Mouse (Mus musculus) macrophage (primary cell): ENCODE data around the gene Zim1. TPM values are rescaled to one million over a fixed set of nuclear protein-coding genes. Genes with fewer than 3 reads are reported as not detected.
A peak's percentile ranks its signal among the peaks of the same experiment; 100 is the strongest.

Experiments
- H3K27ac ChIP-seq: fragments of 350-480 bp; formaldehyde crosslinking; 2 replicates; pipeline ENCODE4 v1.9.0; 2021
- H3K36me3 ChIP-seq: fragments of 350-480 bp; formaldehyde crosslinking; 2 replicates; pipeline ENCODE4 v1.9.0; 2021; ENCODE audit errors: inconsistent target
- H3K4me3 ChIP-seq: fragments of 350-480 bp; formaldehyde crosslinking; 2 replicates; pipeline ENCODE4 v1.9.0; 2021; ENCODE audit errors: inconsistent target
- H3K79me2 ChIP-seq: fragments of 350-480 bp; formaldehyde crosslinking; 2 replicates; pipeline ENCODE4 v1.9.0; 2021; ENCODE audit errors: inconsistent target
- WGBS: methylation state at CpG from one replicate; pipeline ENCODE4 v1.1.7; 2026; ENCODE audit warnings: inconsistent platforms; ENCODE audit not compliant: missing documents; 5-methylcytosine and 5-hydroxymethylcytosine counted together
- polyA plus RNA-seq: library from polyadenylated mRNA; stranded (reverse); fragments of 250-400 nt; gene quantifications from 3 replicates; pipeline ENCODE4 v1.2.4, GENCODE M21; 2018; ENCODE audit warnings: inconsistent platforms
- total RNA-seq, 78 experiments: library from RNA; depleted of rRNA; stranded (reverse); fragments of 250-400 nt; gene quantifications; 1 replicate in 9 of 78; 2 replicates in 24 of 78; 3 replicates in 43 of 78; 4 replicates in 2 of 78; pipeline ENCODE4 v1.2.4; 2018; ENCODE audit warnings: inconsistent platforms in 56 of 78

Zim1 gene
- 1 to 10 TPM in 1 of 26 experiments, not detected in 25; 1.5 TPM for total RNA-seq (2018; cell fraction: chromatin; rRNA removed)
- total RNA-seq (2018; cell fraction: cytosol; rRNA removed), result not detected
- not detected for total RNA-seq (2018; cell fraction: nucleus; rRNA removed)
- not detected in 3 replicates for polyA plus RNA-seq

DNA sequence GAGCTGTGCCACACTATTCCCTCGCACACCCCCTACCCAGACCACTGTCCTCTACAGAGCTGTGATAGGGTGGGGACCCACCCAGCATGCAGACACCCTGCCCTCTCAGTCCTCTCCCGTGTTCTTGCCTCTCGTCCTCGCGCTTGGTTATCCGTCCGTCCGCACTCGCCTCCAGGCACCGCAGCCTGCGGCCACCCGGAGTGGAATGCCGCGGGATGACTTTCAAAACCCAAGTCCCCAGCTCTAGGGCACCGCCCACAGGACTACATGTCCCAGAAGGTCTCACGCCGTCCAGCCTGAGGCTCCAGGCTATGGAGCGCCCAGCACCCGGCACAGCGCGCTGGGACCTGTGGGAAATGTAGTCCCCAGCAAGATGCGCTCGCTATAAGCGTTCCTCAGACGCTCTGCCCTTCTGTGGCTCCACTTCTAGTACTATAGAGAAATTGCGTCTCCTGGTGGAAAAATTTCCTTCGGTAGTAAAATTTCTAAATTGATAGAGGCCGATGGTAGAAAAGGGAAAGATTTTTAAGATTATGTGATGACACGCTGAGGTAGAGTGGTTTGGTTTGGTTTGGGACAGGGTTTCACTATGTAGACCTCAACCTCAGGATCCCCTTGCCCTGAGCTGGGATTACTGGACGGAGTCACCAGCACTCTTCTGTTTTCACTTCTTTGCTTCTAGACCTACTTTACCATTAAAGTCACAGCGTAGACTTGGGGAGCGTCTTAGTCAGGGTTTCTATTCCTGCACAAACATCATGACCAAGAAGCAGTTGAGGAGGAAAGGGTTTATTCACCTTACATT, at the start of gene Zim1:
Zim1 (minus strand) TSS at position 210 of the 805 bp plus-strand sequence.
- WGBS, result 13% methylated on average over 32 of the region's 32 CpGs
- Histone ChIP-seq H3K27ac (no peak within 1 kb of the TSS), H3K79me2 (no peaks in the 10 kb centered on the region), H3K36me3 (no peaks in the 10 kb centered on the region), H3K4me3 (no peak within 1 kb of the TSS)

DNA sequence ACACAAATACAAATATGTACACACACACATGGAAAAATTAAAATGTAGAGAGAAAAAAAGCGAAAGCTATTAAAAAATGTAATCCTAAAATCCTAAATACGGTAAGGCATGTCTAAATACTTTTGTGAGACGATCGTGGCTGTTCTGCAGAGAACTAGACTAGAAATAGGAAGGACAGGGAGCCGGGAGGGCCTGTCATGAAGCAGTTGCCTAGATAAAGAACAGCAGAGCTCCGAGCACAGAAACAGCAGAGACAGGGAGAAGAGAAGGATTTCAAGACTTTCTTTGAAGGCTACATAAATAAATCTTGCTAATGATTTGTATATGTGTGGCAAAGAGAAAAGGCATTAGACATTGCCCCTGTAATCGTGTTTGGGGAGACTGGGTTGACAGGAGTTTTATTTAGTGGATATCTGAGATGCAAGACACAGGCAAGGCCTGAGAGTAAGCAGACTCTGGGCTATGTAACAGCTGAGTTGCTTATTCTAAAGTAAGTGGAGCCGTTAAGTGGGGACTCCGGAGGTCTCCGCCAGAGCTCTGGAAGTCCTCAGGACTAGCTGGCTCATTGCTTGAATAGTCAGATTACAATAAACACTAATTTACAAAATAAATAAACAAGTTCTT, 48.1 kb upstream of the Zim1 start:
- Histone ChIP-seq H3K79me2 (no peaks in the 10 kb centered on the region), H3K27ac (no peak overlapping the region), H3K36me3 (no peaks in the 10 kb centered on the region), H3K4me3 (no peak overlapping the region)
- WGBS, result 69% methylated on average over 10 of the region's 10 CpGs

- Histone ChIP-seq H3K4me3 (no peak overlapping the region), H3K79me2 (no peaks in the 10 kb centered on the region), H3K36me3 (no peaks in the 10 kb centered on the region), H3K27ac (no peak overlapping the region)
- WGBS, result 82% methylated on average over 1 of the region's 1 CpGs
Observed at GRCm38 (mm10) chr7:6736060-6736459, 39.8 kb upstream of the Zim1 start.

DNA sequence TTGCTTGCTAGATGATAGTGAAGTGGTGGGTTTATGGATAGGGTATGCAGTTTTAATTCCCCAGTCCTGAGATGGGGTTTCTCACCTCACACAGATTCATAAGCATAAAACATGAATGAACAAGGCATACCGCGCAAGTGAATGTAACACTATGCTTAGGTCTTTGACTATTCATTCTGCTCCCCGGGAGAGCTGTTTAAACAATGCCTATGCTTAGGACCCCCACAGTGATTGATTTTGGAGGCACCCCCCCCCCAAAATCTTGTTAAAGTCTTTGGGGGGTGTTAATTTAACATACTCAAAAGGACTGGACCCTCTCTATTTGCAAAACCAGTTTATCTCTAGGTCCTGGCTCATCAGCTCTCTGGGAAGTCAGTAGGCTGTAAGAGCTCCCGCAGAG, 35.7 kb upstream of the Zim1 start:
- Histone ChIP-seq H3K27ac (no peak overlapping the region), H3K79me2 (no peaks in the 10 kb centered on the region), H3K4me3 (no peak overlapping the region), H3K36me3 (no peaks in the 10 kb centered on the region)
- WGBS, result 46% methylated on average over 4 of the region's 4 CpGs

DNA sequence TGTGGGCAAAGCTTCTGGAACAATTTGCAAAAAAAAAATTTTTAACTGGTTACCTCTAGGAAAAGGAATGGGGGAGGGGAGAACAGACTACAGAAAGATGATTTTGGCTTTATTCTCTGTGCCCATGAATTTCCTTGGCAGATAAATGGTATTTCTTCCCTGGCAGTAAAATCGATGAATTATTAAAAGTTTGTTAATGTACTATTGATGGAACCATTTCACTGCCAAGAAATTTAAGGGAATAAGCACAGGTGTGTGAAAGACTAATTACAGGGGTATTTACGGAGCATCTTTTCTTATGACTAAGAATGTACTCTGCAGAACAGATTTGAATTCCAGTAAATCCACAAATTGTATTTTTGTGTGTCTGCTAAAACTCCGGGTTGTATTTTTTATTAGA, 35.1 kb upstream of the Zim1 start:
- 53% methylated on average over 3 of the region's 3 CpGs for WGBS

GRCm38 (mm10) chr7:6730801-6731200, 34.6 kb upstream of the Zim1 start:
- 50% methylated on average over 15 of the region's 15 CpGs for WGBS
- no peak overlapping the region for H3K27ac ChIP-seq
- H3K4me3 ChIP-seq, result no peak overlapping the region

More for the DNA sequence above, 35.1 kb upstream of the Zim1 start:
- H3K79me2 ChIP-seq, result no peaks in the 10 kb centered on the region
- H3K4me3 ChIP-seq, result no peak overlapping the region
- no peaks in the 10 kb centered on the region for H3K36me3 ChIP-seq
- no peak overlapping the region for H3K27ac ChIP-seq

GRCm38 (mm10) chr7:6730241-6730640, 34.0 kb upstream of the Zim1 start, which contains the start of the genes Peg3 and Usp29:
Peg3 (minus strand) TSS chr7:6730431.
Usp29 (plus strand) TSS chr7:6730578.
- no peaks in the 10 kb centered on the region for H3K36me3 ChIP-seq
- H3K27ac ChIP-seq, result no peak within 1 kb of the TSS
- peak within 1 kb of the TSS; percentile 6; the same call in 1 of the 2 replicates for H3K4me3 ChIP-seq
- 51% methylated on average over 24 of the region's 24 CpGs for WGBS
- H3K79me2 ChIP-seq, result no peaks in the 10 kb centered on the region

More at GRCm38 (mm10) chr7:6730801-6731200, 34.6 kb upstream of the Zim1 start:
- no peaks in the 10 kb centered on the region for H3K36me3 ChIP-seq
- no peaks in the 10 kb centered on the region for H3K79me2 ChIP-seq

- peak overlapping the region; percentile 6; the same call in 1 of the 2 replicates for H3K4me3 ChIP-seq
- no peaks in the 10 kb centered on the region for H3K79me2 ChIP-seq
- 51% methylated on average over 37 of the region's 37 CpGs for WGBS
- no peaks in the 10 kb centered on the region for H3K36me3 ChIP-seq
- no peak overlapping the region for H3K27ac ChIP-seq
Observed at GRCm38 (mm10) chr7:6729061-6729817, 33.0 kb upstream of the Zim1 start.

GRCm38 (mm10) chr7:6728263-6728931, 32.1 kb upstream of the Zim1 start:
- Histone ChIP-seq H3K4me3 (no peak overlapping the region), H3K36me3 (no peaks in the 10 kb centered on the region), H3K27ac (no peak overlapping the region), H3K79me2 (no peaks in the 10 kb centered on the region)
- WGBS, result 55% methylated on average over 19 of the region's 19 CpGs

GRCm38 (mm10) chr7:6727351-6728121, 31.3 kb upstream of the Zim1 start:
- H3K27ac ChIP-seq, result no peak overlapping the region
- H3K79me2 ChIP-seq, result no peaks in the 10 kb centered on the region
- WGBS, result 63% methylated on average over 19 of the region's 19 CpGs
- H3K36me3 ChIP-seq, result no peaks in the 10 kb centered on the region
- H3K4me3 ChIP-seq, result no peak overlapping the region

DNA sequence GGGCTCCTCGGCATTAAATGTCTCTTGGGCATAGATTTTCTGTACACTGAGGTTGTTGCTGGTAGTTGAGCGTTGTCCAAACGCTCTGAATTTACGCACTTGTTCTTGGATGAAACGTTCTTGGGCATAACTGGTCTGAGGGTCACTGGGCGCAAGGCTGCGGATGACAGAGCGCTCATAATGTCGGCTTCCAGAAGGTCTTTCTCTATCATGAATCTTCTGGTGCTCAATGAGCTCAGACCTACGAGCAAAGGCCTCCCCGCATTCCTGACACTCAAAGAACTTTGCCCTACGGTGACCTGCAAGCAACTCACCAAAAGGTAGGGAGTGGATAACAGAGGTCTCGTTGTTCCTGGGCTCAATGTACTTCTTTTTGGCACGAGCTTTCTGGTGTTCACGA, 13.1 kb upstream of the Zim1 start:
- no peaks in the 10 kb centered on the region for H3K79me2 ChIP-seq
- 90% methylated on average over 15 of the region's 15 CpGs for WGBS
- H3K27ac ChIP-seq, result no peak overlapping the region
- H3K4me3 ChIP-seq, result no peak overlapping the region
- H3K36me3 ChIP-seq, result no peaks in the 10 kb centered on the region

DNA sequence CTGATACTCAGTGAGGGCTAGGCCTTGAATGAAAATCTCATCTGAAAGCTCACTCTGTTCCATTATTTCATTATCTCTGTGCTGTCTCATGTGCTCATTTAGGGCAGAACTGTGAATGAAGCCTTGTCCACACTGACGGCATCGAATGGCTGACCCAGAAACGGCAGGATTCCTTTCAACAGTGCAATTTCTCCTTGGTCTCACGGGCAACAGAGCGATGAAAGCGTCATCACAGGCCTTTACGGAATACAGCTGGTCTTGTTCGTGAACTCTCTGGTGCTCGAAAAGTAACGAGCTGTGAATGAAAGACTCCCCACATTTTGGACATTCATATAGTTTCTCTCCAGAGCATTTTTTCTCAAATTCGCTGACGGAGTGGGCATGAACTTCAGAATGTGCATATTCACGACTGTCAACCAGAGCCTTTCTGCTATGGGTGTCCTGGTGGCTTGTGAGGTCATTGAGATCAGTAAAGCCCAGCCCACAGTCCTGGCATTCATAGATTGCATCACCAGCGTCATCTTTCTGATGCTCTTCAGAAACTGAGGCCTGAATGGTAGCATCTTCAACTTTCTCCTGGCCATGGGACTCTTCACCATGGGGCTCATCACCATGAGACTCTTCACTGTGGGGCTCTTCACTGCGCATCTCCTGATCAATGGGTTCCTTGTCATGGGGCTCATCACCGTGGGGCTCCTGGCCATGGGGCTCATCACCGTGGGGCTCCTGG, 12.4 kb upstream of the Zim1 start:
- Histone ChIP-seq H3K4me3 (no peak overlapping the region), H3K27ac (no peak overlapping the region), H3K36me3 (no peaks in the 10 kb centered on the region), H3K79me2 (no peaks in the 10 kb centered on the region)
- WGBS, result 89% methylated on average over 16 of the region's 17 CpGs

GRCm38 (mm10) chr7:6707416-6708015, 11.3 kb upstream of the Zim1 start:
- Histone ChIP-seq H3K27ac (no peak overlapping the region), H3K36me3 (no peaks in the 10 kb centered on the region), H3K79me2 (no peaks in the 10 kb centered on the region), H3K4me3 (no peak overlapping the region)
- WGBS, result 93% methylated on average over 23 of the region's 23 CpGs
